Mouse (Mus musculus) thymus, postnatal 14 days (tissue): ENCODE results near the gene Ptma.
A peak's percentile ranks its signal among the peaks of the same experiment; 100 is the strongest.
"Not testable (repeated sequence)": the region's sequence is repeated elsewhere in the genome, so short reads cannot be mapped to it uniquely, and the experiment has no call there.

Experiments used
- DNase-seq: peaks from one replicate; pipeline ENCODE4 v3.0.0; 2021

Ptma gene

DNA sequence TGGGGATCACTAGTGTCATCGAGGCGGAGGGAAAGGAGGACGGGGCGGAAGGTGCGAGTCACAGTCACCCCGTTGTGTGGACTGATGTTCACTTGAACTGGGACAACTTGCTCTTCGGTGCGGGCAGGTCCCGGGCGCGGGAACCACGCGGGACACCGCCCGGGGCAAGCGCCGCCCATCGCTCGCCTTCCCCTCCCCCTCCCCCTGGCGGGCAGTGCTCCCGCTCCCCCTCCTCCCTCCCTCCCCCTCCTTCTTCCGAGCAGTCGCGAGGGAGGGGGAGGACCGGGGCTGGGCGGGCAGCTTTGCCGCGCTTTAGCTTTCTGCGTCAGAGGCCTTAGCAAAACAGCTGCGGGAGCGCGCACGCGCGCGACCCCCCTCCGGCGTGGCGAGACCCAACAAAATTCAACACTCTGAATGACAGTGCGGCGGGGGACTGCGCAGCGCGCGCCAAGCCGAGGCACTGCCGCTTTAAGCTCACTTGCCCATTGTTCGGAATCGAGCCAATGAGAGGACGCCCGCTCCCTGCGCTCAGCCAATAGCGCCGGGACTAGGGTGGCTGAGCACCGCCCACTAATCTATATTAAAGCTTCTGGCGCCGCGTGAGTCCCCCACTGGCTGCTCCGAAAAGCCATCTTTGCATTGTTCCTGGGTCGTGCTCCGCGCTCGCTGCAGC lies at the start of gene Ptma:
Gene Ptma, plus strand, starts transcription at position 611 of the 673 bp plus-strand sequence.
- peak; percentile 100 for DNase-seq

DNA sequence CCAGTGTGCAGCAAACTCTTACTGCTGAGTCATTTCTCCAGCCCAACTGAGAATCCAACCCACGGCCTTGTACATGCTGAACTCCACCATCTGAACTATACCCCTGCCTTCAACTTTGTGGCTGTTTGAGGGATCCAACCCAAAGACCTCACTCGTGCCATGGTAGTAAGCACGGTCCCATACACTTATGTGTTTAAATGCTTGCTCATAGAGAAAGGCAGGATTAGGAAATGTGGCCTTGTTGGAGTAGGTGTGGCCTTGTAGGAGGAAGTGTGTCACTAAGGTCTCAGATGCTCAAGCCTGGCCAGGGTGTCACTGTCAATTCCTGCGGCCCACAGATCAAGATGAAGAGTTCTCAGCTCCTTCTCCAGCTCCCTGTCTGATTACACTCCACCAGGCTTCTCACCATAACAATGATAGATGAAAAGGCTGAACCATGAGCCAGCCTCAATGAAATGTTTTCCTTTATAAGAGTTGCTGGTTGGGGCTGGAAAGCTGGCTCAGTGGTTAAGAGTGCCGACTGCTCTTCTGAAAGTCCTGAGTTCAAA lies 48.7 kb upstream of the Ptma start:
- no peak for DNase-seq

DNA sequence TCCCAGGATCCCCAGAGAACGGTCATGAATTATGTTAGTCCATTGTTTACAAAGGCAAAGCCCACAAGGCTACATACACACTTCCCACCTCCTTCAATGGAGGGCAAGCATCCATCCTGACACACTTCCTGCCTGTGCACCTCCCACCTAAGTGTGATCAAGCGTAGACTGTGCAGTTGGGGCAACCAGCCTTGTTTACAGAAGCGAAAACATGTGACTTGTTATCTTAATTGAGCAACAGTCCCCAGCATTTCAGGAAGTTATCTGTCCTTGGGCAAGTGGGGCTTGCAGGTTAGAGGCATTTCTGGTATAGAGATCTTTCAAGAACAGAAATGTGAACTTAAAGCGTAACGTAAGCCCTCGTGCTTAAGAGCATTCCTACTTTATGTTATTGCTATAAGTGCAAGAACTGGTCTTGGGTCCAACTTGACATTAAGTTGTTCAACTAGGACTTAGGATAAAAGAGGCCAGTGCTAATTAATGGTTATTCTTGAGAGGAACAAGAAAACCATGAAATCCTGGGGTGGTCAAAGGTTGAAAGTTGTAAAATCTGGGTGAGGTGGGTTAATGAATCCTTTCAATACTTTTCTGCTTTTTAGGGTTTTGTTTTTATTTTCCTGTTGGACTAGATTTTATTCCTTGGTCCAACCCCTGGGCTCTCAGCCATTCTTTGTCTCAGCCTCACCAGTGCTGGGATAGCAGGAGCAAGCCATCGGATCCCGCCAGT lies 47.3 kb upstream of the Ptma start:
- DNase-seq = no peak

DNA sequence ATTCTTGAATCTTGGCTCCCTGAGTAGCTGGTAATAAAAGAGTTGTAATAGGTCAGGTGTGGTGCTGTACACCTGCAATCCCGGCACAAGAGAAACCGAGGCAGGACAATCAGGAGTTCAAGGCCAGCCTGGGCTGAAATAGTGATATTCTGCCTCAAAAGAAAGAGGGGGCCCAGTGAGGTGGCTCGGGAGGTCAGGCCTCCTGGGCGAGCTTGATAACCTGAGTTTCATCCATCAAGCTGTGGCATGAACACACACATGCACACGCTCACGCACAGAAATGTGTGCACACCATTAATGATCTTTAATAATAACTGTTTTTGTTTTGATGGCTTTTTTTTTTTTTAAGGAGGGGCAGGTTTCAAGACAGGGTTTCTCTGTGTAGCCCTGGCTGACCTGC lies 46.2 kb upstream of the Ptma start:
- no peak for DNase-seq

DNA sequence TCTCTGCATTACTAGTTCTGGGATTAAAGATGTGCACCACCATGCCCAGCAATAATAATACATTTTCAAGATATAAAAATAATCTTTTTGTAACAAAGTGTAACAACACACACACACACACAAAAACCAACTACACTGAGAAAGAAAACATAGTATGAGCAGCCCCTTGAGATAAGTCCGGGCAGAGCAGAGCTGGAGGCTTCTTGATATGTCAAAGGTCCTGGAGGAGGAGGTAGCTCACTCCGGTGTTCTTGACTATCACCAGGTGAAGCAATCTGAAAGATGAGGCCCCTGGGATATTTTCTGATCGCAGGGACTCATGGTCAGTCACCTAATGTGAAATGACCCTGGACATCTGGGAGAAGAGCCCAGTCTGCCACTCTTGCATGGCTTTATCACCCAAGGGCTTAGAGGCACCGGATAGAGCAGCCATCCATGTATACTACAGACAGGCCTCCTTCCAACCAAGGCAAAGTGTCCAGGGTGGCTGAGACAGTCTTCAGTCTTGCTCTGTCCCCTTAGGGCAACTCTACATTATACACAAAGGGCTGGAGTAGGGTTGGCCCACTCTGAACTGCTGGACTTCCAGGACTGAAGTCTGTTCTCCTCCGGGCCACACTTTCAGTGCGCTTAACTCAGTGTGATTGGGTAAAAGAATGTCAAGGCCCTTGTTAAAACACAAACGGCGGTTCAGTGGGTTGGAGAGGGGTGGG lies 45.6 kb upstream of the Ptma start:
- DNase-seq = no peak

DNA sequence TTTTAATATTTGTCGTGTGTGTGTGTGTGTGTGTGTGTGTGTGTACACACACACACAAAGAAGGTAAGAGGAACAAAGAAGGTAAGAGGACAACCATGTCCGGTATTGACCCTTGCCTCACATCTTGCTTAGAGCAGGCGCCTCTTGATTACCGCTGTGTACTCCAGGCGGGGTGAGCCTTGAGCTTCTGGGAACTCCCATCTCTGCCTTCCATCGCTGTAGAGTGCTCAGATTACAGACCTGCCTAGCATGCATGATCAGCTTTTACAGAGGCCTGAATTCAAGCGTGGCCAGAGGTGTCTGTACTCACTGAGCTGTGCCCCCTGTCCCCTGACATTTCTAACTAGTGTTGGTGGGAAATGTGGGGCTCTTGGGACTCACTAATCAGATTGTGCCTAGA lies 45.1 kb upstream of the Ptma start:
- DNase-seq = no peak

DNA sequence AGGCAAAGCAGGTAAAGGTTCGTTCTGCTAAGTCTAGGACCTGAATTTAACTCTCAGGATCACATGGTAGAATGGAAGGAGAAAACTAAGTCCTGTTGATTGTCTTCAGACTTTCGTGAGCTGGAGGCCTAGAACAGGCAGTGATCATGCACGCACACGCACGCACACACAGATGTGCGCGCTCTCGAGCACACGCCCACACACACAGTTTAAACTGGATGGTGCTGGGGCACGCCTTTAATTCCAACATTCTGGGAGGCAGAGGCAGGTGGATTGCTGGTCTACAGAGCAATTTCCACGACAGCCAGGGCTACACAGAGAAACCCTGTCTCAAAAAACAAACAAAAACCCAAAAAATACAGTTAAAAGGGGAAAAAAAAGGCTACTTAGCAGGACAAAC lies 44.2 kb upstream of the Ptma start:
- no peak for DNase-seq

DNA sequence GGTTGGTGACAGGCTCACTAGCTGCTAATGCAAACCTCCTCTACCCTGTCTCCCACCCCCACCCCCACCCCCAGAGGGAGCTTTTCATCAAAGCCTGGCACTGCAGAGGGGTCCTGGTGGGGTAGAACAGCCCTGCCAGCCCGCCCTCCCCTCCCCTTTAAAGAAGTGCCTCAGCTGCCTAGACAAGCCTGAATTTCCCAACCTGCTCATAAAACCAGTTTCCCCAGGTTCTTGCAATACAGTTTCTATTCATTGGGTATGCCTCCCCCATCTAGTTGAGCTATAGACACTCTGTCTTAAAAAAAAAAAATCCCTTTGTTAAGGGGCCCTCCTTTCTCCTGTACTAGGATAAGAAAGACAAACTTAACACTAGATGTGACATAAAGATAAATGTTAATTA lies 43.8 kb upstream of the Ptma start:
- no peak for DNase-seq

DNA sequence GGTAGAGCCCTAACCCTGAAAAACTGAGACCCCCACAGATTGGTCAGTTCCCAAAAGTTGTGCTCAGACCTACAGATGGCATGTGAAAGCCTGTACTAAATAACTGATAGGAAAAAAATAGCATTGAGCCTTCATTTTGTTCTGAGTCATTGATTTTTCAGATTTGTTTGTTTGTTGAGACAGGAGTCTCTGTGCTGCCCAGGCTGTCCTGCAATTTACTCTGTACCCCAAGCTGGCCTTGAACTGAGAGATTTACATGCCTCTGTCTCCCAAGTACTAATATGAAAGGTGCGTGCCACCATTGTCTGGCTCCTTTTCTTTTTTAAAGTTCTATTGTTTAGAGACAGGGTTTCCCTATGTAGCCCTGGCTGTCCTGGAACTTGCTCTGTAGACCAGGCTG lies 41.2 kb upstream of the Ptma start:
- no peak for DNase-seq

DNA sequence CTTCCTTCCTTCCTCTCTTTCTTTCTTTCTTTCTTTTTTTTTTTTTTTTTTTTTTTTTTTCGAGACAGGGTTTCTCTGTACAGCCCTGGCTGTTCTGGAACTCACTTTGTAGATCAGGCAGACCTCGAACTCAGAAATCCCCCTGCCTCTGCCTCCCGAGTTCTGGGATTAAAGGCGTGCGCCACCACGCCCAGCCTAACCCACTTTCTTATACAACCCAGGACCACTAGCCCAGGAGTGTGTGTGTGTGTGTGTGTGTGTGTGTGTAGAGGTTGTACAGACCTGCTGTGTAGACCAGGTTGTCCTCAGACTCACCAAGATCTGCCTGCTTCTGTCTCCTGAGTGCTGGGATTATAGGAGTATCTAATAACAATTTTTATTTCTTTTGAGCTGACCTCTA lies 40.7 kb upstream of the Ptma start:
- not testable (repeated sequence) for DNase-seq

DNA sequence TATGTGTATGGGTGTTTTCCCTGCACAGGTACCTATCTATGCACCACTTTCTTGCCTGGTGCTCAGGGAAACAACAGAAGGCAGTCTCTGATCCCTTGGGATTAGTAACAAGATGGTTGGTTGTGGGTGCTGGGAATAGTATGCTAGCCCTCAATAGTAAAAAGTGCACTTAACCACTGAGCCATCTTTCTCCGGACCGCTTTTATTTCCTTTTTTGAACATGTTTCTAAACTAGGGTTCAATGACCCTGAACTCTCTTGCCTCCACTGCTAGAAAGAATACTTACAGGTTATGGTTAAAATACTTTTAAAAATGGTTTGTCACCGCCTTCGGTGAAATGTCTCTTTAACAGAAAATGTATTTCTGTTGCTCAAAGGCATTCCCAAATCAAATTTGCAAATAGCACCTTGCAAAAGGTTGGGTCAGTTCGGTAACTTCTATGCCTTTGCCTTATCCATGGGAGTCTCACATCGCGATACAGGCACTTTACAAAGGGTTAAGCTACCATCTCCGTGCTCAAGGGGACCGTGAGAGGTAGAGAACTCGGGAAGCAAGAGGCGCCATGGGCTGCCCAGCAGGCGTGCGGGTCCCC lies 39.7 kb upstream of the Ptma start:
- DNase-seq = no peak

DNA sequence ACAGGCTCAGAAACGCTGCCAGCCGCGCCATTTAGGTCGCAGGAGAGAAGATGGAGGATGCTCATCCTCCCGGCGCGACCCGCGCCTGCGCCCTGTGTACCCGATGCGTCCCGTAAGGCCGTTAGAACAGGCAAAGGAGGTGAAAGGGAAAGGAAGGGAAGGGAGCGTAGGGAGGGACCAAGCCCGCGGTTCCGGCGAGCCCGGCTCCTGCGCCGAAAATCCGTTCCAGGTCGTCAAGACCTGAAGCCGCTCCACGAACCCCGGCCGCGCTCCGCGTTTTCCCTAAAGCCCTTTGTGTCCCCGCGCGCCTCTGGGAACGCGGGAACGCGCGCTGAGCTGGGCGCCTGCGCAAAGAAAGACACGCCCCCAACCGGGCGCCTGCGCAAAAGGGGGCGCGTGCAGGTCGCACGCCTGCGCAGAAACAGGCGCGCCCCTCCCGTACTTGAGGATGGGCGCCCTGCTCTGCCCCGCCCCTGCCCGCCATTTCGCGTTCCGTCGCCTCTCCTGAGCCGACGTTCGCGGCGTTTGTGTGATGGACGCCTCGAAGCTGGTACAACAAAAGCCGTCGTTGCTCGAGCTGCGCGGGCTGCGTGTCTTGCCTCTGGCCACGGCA lies 39.1 kb upstream of the Ptma start:
- DNase-seq = peak; percentile 99

DNA sequence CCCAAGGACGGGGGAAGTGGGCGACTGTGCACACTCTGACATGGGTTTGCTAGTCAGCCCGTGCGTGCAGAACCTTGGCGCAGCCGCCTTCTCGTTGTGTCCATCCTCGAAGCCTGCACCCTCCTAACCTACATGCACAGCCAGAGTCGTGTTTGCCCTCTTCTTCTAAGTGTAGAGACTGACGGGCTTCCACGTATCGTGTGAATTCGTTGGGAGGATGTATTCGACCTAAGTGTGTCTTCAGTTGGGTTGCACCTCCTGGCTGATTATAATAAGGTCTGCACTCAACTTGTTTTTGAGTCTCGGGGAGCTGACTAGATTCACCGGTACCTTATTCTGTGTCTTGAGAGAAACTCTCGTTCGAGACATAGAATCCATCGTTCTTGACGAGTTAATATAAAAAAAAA lies 38.6 kb upstream of the Ptma start:
- DNase-seq = no peak

DNA sequence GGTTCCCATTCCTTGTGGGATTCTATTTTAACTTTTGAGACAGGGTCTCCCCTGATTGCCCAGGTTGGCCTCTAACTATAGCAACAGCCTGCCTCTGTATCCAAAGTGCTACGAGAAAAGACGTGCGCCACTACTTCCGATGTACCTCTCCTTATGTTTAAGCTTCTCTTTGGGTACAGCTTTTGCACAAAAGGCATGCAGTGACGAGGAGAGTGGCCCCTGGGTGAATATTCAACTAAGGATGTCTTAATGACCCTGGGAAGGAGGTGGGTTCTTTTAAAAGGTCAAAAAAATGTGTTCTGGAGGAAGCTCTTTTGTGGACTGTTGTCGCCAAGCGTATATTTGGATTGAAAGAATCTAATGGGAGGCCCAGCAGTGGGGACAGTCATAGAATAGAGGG lies 38.2 kb upstream of the Ptma start:
- DNase-seq = peak; percentile 49

DNA sequence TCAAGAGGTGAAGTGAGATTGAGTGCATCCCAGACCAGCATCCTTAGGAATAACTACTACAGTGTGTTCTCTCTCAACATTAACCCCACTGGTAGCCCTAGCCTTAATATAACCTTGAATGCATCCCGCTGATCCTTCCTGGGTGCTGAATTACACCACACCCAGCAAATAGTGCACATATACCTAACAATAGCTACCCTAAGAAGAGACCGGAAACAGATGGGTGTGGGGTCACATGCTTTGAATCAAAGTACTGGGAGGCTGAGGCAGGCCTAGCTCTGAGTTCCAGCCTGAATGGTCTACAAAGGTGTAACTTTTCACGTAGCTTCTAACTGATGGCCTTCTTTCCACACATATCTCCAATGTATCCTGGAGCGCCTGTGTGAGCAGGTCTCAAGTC lies 37.8 kb upstream of the Ptma start:
- no peak for DNase-seq

DNA sequence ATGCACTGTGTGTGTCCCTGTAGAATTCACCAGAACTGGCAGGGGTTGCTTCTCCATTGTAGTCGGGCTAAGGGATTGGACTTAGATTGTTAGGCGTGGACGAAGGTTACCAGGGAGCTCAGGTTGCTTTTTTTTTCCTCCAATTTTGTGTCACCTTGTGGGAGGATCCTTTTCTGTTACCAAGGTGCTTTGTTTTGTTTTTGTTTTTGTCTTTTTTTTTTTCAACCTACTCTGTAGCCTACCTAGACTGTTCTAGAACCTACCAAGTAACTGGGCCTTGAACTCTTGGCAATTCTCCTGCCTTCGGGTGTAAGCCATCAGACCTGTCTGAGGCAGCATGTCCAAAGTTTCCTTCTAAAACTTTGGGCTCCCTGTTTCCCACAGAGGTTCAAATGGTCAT lies 36.6 kb upstream of the Ptma start:
- DNase-seq = no peak

DNA sequence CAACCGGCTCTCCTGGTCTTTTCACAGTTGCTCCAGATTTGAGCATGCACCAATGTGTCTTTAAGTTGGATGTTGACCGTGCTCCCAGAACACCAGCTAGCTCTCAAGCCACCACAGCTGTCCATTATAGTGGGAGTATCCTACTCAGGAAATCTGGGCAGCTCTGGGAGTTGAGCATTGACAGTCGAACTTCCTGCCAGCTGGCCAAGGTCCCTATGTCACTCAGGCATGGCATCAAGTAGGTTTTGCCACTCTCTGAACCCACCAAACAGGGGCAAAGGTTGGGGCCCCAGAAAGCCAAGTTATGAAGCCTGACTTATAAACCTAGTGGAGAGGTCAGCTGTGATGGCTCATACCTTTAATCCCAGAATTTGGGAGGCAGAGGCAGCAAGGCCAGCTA lies 35.8 kb upstream of the Ptma start:
- peak; percentile 50 for DNase-seq

DNA sequence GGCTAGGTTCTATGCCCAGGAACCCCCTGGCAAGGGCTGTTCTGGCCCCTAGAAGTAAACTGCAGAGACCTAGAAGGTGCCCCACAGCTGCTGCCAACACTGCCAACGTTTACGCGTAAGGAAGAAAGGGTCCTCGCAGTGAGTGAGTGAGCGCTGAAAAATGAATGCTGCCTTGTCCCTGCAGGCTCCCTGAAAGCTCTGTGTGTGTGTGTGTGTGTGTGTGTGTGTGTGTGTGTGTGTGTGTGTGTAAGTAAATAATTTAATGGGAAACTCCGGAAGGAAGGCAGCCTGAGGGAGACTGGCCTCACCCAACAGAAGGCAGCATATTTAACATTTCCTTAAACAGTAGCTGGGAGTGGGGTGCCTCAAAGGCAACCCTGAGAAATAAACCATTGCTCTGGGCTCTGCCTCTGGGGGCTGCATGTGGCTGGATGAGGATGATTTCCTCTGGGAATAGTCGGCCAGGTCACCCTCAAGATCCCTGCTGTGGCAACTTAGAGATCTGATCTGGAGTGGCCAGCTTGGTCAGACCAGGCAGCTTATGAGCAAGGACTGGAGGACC lies 34.9 kb upstream of the Ptma start:
- DNase-seq = peak; percentile 56

DNA sequence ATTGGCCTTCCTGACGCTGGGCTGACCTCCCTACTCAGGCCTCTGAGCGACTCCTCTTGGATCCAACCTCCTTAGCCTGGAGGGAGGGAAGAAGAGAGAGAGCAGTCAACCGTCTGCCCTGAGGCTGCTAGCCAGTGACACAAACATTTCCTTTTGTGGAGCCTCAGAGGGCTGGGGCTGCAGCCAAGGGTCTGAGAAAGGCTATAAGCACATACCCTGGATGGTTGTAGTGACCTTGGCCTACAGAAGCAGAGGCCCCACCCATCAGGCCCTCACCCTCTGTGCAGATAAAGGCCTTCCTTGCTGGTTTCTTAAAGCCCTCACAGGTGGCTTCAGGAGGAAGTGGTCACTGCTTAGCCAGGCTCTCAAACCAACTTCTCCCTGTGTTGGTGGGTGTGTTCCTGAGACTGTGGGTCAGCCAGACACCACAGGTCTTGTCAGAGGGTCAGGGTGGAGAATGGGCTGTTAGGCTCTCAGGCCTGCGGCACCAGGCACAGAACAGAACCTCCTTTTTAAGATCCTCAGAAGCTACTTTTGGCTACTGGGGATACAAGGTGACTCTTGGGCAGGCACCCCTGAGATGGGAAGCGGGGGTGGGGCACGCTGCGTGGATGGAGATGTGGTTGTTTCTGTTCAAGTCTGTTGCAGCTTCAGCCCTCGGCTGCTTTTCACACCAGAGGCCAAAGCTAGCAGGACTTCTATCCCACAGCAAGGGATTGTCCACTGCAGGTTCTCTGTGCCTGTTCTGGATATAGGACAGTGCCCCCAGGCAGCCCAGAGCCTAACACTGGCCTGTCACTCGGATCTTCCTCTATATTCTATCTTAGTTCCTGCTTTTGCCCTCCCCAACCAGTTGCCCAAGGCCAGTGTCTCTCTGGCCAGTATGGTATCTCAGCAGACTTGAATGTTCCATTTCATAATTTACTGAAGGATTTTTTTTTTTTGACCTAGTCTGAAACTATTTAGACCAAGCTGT lies 34.1 kb upstream of the Ptma start:
- peak; percentile 51 for DNase-seq

DNA sequence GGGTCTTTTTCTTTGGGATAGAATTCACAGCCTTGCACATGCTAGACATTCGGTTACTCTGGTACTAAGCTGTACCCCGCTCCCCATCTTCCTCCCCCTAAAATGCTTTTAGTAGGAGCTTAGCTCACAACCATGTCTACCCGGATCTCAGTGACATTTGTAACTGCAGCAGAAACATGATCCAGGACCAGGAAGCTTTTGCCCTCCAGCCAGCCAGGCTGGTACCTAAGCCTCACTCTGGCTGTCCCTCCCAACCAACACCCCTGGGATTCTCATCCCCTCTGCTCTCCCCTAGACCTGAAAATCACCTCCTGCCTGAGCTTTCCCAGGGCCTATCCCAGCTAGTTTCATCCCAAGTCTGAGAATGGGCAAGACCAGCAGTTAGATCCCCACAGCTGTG lies 32.7 kb upstream of the Ptma start:
- DNase-seq = no peak

DNA sequence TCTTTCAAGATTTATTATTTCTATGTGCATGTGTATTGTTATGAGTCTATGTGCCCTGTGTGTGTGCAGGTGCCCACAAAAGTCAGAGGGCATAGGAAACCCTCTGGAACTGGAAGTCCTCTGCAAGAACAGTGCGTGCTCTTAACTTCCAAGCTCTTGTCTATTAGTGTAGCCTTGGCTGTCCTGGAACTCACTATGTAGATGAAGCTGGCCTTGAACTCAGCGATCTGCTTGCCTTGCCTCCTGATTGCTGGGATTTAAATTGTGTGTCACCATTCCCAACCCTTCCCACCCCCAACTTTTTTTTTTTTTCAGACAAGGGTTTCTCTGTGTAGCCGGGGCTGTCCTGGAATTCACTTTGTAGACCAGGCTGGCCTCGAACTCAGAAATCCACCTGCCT lies 30.2 kb upstream of the Ptma start:
- DNase-seq = no peak
